Mouse (Mus musculus): Measurements from ENCODE around the gene Pik3r2.
"Not testable (repeated sequence)": the region's sequence is repeated elsewhere in the genome, so short reads cannot be mapped to it uniquely, and the experiment has no call there.

Pik3r2 gene

GRCm38 (mm10) chr8:70776496-70777444, at the start of gene Pik3r2:
Gene Pik3r2, minus strand, starts transcription at chr8:70776713.
- DNase-seq (ENCODE audit: extremely low read depth, low read depth) = peak; percentile 91

- DNase-seq (ENCODE audit: extremely low read depth, low read depth) = no peak
These were observed 49.3 kb upstream of the Pik3r2 start for GRCm38 (mm10) chr8:70825816-70826215.

GRCm38 (mm10) chr8:70823802-70824201, 47.3 kb upstream of the Pik3r2 start:
- no peak for DNase-seq (ENCODE audit: extremely low read depth, low read depth)

- DNase-seq (ENCODE audit: extremely low read depth, low read depth) = not testable (repeated sequence)
These were observed 46.1 kb upstream of the Pik3r2 start for GRCm38 (mm10) chr8:70822594-70822993.

- DNase-seq (ENCODE audit: extremely low read depth, low read depth) = no peak
These were observed 45.5 kb upstream of the Pik3r2 start for GRCm38 (mm10) chr8:70821992-70822391.

GRCm38 (mm10) chr8:70821399-70821962, 45.0 kb upstream of the Pik3r2 start:
- no peak for DNase-seq (ENCODE audit: extremely low read depth, low read depth)

GRCm38 (mm10) chr8:70820101-70820935, 43.8 kb upstream of the Pik3r2 start:
- DNase-seq (ENCODE audit: extremely low read depth, low read depth) = no peak

- no peak for DNase-seq (ENCODE audit: extremely low read depth, low read depth)
These were observed 40.2 kb upstream of the Pik3r2 start for GRCm38 (mm10) chr8:70816679-70817078.

- no peak for DNase-seq (ENCODE audit: extremely low read depth, low read depth)
These were observed 36.4 kb upstream of the Pik3r2 start for GRCm38 (mm10) chr8:70812885-70813284.

GRCm38 (mm10) chr8:70812055-70812454, 35.5 kb upstream of the Pik3r2 start:
- no peak for DNase-seq (ENCODE audit: extremely low read depth, low read depth)

GRCm38 (mm10) chr8:70810962-70811680, 34.6 kb upstream of the Pik3r2 start:
- DNase-seq (ENCODE audit: extremely low read depth, low read depth) = no peak

GRCm38 (mm10) chr8:70808955-70809701, 32.6 kb upstream of the Pik3r2 start:
- no peak for DNase-seq (ENCODE audit: extremely low read depth, low read depth)

GRCm38 (mm10) chr8:70808239-70808638, 31.7 kb upstream of the Pik3r2 start, which contains the start of gene Il12rb1:
Gene Il12rb1, plus strand, starts transcription at chr8:70808449.
- no peak for DNase-seq (ENCODE audit: extremely low read depth, low read depth)

- DNase-seq (ENCODE audit: extremely low read depth, low read depth) = no peak
These were observed 30.8 kb upstream of the Pik3r2 start for GRCm38 (mm10) chr8:70807304-70807703.

GRCm38 (mm10) chr8:70806541-70806940, 30.0 kb upstream of the Pik3r2 start:
- DNase-seq (ENCODE audit: extremely low read depth, low read depth) = no peak

- DNase-seq (ENCODE audit: extremely low read depth, low read depth) = peak; percentile 55
These were observed 28.1 kb upstream of the Pik3r2 start, which contains the start of gene Mast3 for GRCm38 (mm10) chr8:70804481-70805206. Gene Mast3, minus strand, starts transcription at chr8:70805054.

GRCm38 (mm10) chr8:70803761-70804480, 27.4 kb upstream of the Pik3r2 start:
- no peak for DNase-seq (ENCODE audit: extremely low read depth, low read depth)

GRCm38 (mm10) chr8:70802786-70803510, 26.4 kb upstream of the Pik3r2 start:
- no peak for DNase-seq (ENCODE audit: extremely low read depth, low read depth)

All from MEL-GATA-1-ER (cell line).